Mouse (Mus musculus): Measurements from ENCODE around the gene C1qtnf9.

C1qtnf9 gene

GRCm38 (mm10) chr14:60790103-60790502, 22.2 kb downstream of the C1qtnf9 start:
- peak; percentile 73 for DNase-seq (ENCODE audit: low spot score)

GRCm38 (mm10) chr14:60796600-60797322, 28.8 kb downstream of the C1qtnf9 start:
- no peak for DNase-seq (ENCODE audit: low spot score)

- no peak for DNase-seq (ENCODE audit: low spot score)
These were observed 29.7 kb downstream of the C1qtnf9 start for GRCm38 (mm10) chr14:60797596-60797995.

GRCm38 (mm10) chr14:60798721-60799120, 30.8 kb downstream of the C1qtnf9 start:
- DNase-seq (ENCODE audit: low spot score), result no peak

GRCm38 (mm10) chr14:60799762-60800728, 32.1 kb downstream of the C1qtnf9 start:
- DNase-seq (ENCODE audit: low spot score), result peak; percentile 74

- DNase-seq (ENCODE audit: low spot score), result no peak
These were observed 34.1 kb downstream of the C1qtnf9 start for GRCm38 (mm10) chr14:60802026-60802425.

- DNase-seq (ENCODE audit: low spot score), result no peak
These were observed 37.0 kb downstream of the C1qtnf9 start for GRCm38 (mm10) chr14:60804978-60805377.

DNA sequence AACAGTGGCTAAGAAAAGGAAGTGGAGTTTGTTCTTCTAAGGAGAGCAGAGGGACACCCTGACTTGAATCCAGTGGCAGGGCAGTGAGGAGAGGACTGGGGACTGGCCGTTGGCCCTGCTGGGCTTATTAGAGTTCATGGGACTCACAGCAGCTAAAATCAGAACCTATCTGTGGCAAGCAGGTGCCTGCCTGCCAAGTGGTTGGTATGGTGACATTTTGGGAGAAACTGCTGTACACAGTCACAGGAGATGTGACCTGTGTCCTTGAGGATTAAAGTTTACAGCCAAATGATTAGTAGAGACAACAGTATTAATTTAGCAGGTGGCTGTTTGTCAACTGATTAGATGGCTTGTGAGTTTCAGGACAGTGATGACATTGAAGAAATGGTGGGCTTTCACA, 37.9 kb downstream of the C1qtnf9 start:
- DNase-seq (ENCODE audit: low spot score), result no peak

DNA sequence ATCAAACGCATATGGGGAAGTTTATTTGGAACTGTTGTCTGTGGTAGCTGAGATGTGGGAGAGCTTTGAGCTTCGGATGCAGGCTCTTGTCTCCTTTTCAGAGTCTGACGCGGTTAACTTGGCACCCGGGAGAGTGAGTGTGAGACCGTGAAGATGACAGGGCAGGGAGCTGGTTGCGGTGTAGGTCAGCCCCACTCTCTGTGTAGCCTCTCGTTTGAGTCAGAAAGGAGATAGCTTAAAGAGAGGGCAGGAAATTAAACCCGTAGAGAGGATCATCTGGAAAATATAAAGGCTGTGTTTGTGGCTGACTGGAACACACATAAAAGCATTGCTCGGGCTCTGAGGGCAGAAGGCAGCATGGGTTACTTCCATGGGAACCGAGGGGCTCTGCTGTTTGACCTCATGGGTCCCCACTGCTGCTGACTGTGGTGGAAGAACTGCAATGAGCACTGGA, 39.0 kb downstream of the C1qtnf9 start:
- peak; percentile 58 for DNase-seq (ENCODE audit: low spot score)

DNA sequence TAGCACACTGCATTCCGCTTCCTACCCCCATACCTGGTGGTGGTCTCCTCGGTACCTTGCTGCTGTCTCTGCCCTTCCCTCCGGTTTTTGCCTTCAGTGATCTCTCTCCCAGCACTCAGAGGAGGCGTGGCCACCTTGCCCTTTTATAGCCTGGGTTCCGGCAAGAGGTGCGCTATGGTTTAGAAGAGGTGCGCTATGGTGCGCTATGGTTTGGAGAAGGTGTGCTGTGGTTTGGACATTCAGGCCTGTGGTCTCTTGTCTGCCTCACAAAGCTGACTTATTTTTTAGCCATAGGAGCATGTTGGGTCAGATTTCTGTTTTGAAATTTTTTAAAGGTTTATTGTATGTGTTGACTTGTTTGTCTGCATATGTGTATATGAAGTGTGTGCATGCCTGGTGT, 41.9 kb downstream of the C1qtnf9 start:
- no peak for DNase-seq (ENCODE audit: low spot score)

DNA sequence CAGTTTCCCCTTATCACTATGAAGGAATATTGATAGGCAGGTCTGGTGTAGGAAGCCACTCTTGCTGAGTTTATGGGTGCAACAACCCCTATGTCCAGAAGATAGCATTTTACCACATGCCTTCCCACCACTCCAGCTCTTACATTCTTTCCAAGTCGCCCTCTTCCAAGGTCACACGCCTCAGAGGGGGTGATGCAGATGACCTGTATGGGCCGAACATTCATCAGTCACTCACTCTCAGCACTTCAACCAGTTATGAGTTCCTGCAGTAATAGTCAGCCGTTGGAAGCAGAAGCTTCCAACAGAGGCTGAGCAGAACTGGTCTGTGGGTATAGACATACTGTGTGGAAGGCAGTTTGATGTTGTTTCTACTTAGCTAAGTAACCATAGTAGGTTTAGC, 43.6 kb downstream of the C1qtnf9 start:
- no peak for DNase-seq (ENCODE audit: low spot score)

- DNase-seq (ENCODE audit: low spot score), result no peak
These were observed 47.2 kb downstream of the C1qtnf9 start for GRCm38 (mm10) chr14:60815098-60815497.

DNA sequence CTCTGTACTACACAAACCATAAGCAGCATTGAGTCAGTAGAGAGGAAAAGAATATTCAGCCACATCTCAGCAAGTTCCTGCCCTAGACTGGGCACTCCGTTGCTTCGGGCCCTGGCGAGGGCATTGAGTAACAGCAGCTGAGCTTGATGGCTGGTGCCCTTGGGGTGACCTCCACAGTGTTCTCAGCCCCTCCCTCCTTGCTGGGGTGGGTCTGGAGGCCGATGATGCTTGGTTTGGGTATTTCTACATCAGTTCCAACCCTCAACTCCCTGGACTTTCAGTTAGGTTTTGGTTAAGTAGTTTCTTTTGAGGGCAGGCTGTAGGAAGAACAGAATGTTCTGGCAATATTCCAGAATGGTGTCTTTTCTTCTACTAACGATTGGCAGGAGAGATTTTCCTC, 50.1 kb downstream of the C1qtnf9 start:
- no peak for DNase-seq (ENCODE audit: low spot score)

GRCm38 (mm10) chr14:60830096-60830495, 62.2 kb downstream of the C1qtnf9 start:
- DNase-seq (ENCODE audit: low spot score), result no peak
